Mouse (Mus musculus): ENCODE results near the gene Timp2.
"Not testable (repeated sequence)": the region's sequence is repeated elsewhere in the genome, so short reads cannot be mapped to it uniquely, and the experiment has no call there.

GRCm38 (mm10) chr11:118376323-118376722 lies 20.8 kb upstream of the Timp2 start:
- TF ChIP-seq CTCF (IDR thresholded peaks at IDR 0.05; ENCODE audit: low read depth, low read length); POLR2A (IDR thresholded peaks at IDR 0.05; ENCODE audit: insufficient read depth, low read length): not testable (repeated sequence)
